Mouse (Mus musculus) intestine, postnatal 0 days (tissue): ENCODE results near the gene Slc38a4. TPM values are rescaled to one million over a fixed set of nuclear protein-coding genes. Genes with fewer than 3 reads are reported as not detected.

Experiments used
- ATAC-seq: fragments of 200-750 bp; cut with Nextera tagmentation; 2 replicates; pipeline ENCODE4 v1.8.0; 2017; ENCODE audit warnings: mild to moderate bottlenecking, moderate TSS enrichment, moderate library complexity
- H3K27ac ChIP-seq: fragments of 300-500 bp; sonication (generic); 2 replicates; pipeline ENCODE4 v1.5.1; 2014; ENCODE audit warnings: mild to moderate bottlenecking, low read depth, low read length, moderate library complexity
- H3K27me3 ChIP-seq: fragments of 300-500 bp; sonication (generic); replicated peaks from 2 replicates; pipeline ENCODE4 v1.6.1; 2014; ENCODE audit warnings: low read length, mixed read lengths; ENCODE audit not compliant: control insufficient read depth, insufficient read depth
- H3K36me3 ChIP-seq: fragments of 300-500 bp; sonication (generic); 2 replicates; pipeline ENCODE4 v1.6.1; 2014; ENCODE audit warnings: mild to moderate bottlenecking, moderate library complexity; ENCODE audit not compliant: control insufficient read depth, insufficient read depth
- H3K4me1 ChIP-seq: fragments of 300-500 bp; sonication (generic); replicated peaks from 2 replicates; pipeline ENCODE4 v1.6.1; 2014; ENCODE audit warnings: antibody characterized with exemption, low read length, mixed read lengths; ENCODE audit not compliant: control insufficient read depth, insufficient read depth
- H3K4me2 ChIP-seq: fragments of 300-500 bp; sonication (generic); replicated peaks from 2 replicates; pipeline ENCODE4 v1.6.1; 2014; ENCODE audit warnings: low read depth, mild to moderate bottlenecking, moderate library complexity
- H3K4me3 ChIP-seq: fragments of 300-500 bp; sonication (generic); 2 replicates; pipeline ENCODE4 v1.5.1; 2014; ENCODE audit warnings: low read depth, low read length
- H3K9ac ChIP-seq: fragments of 300-500 bp; sonication (generic); 2 replicates; pipeline ENCODE4 v1.6.1; 2014; ENCODE audit warnings: mild to moderate bottlenecking, low read depth, low read length
- H3K9me3 ChIP-seq: fragments of 300-500 bp; sonication (generic); 2 replicates; pipeline ENCODE4 v1.6.1; 2016; ENCODE audit warnings: mixed run types; ENCODE audit not compliant: control insufficient read depth
- CTCF ChIP-seq: sonication (generic); IDR thresholded peaks from 2 replicates; pipeline ENCODE4 v1.5.1; 2016; ENCODE audit warnings: low read depth, mild to moderate bottlenecking, control low read depth, antibody characterized with exemption, moderate library complexity
- WGBS: fragments of 180-500 bp; shearing (Covaris S2); extraction: QIAGEN DNeasy Blood & Tissue Kit; methylation state at CpG from one replicate; pipeline ENCODE4 v1.1.7; 2014; 5-methylcytosine and 5-hydroxymethylcytosine counted together
- polyA plus RNA-seq: library from polyadenylated mRNA; unstranded; fragments of >200 nt; fragmentation: Nextera tagmentation; extraction: Ambion mirVana; gene quantifications from 2 replicates; pipeline ENCODE4 v1.2.1, GENCODE M21; 2015

Gene Slc38a4
- polyA plus RNA-seq, 1 experiment from 2014 or later, result 11.4 TPM

- no peak overlapping the region for H3K27ac ChIP-seq
Observed at GRCm38 (mm10) chr15:96972706-96973274, 83.0 kb downstream of the Slc38a4 start.

GRCm38 (mm10) chr15:96971906-96972305 is 83.8 kb downstream of the Slc38a4 start:
- 93% methylated on average over 9 of the region's 9 CpGs for WGBS

More at GRCm38 (mm10) chr15:96972706-96973274, 83.0 kb downstream of the Slc38a4 start:
- H3K4me1 ChIP-seq, result no peaks in the 10 kb centered on the region
- no peaks in the 10 kb centered on the region for H3K36me3 ChIP-seq
- H3K27me3 ChIP-seq, result no peaks in the 10 kb centered on the region
- no peak for ATAC-seq
- no peak overlapping the region for H3K4me2 ChIP-seq
- H3K9ac ChIP-seq, result no peak overlapping the region
- 70% methylated on average over 3 of the region's 3 CpGs for WGBS
- no peak overlapping the region for H3K4me3 ChIP-seq
- no peak for TF ChIP-seq CTCF
- no peaks in the 10 kb centered on the region for H3K9me3 ChIP-seq

GRCm38 (mm10) chr15:96969792-96970191 is 86.0 kb downstream of the Slc38a4 start:
- Histone ChIP-seq H3K4me3 (no peak overlapping the region), H3K27me3 (no peaks in the 10 kb centered on the region), H3K9me3 (no peaks in the 10 kb centered on the region), H3K4me1 (no peaks in the 10 kb centered on the region), H3K4me2 (no peak overlapping the region), H3K27ac (no peak overlapping the region), H3K9ac (no peak overlapping the region), H3K36me3 (no peaks in the 10 kb centered on the region)
- WGBS, result 72% methylated on average over 4 of the region's 4 CpGs
- peak; percentile 61 for TF ChIP-seq CTCF
- ATAC-seq, result no peak

More at GRCm38 (mm10) chr15:96971906-96972305, 83.8 kb downstream of the Slc38a4 start:
- Histone ChIP-seq H3K9ac (no peak overlapping the region), H3K4me1 (no peaks in the 10 kb centered on the region), H3K36me3 (no peaks in the 10 kb centered on the region), H3K27ac (no peak overlapping the region), H3K4me3 (no peak overlapping the region), H3K27me3 (no peaks in the 10 kb centered on the region), H3K4me2 (no peak overlapping the region), H3K9me3 (no peaks in the 10 kb centered on the region)
- TF ChIP-seq CTCF, result no peak
- no peak for ATAC-seq

- H3K4me1 ChIP-seq, result no peaks in the 10 kb centered on the region
- no peaks in the 10 kb centered on the region for H3K36me3 ChIP-seq
- no peak for TF ChIP-seq CTCF
- 86% methylated on average over 11 of the region's 11 CpGs for WGBS
- no peaks in the 10 kb centered on the region for H3K27me3 ChIP-seq
- no peaks in the 10 kb centered on the region for H3K9me3 ChIP-seq
- no peak overlapping the region for H3K4me2 ChIP-seq
- no peak overlapping the region for H3K9ac ChIP-seq
- H3K27ac ChIP-seq, result no peak overlapping the region
- ATAC-seq, result no peak
- no peak overlapping the region for H3K4me3 ChIP-seq
Observed at GRCm38 (mm10) chr15:96968741-96969140, 87.0 kb downstream of the Slc38a4 start.

GRCm38 (mm10) chr15:96966326-96966725 is 89.4 kb downstream of the Slc38a4 start:
- WGBS, result 93% methylated on average over 3 of the region's 3 CpGs
- H3K36me3 ChIP-seq, result no peaks in the 10 kb centered on the region
- no peak overlapping the region for H3K27ac ChIP-seq
- no peaks in the 10 kb centered on the region for H3K4me1 ChIP-seq
- no peak overlapping the region for H3K4me3 ChIP-seq
- no peak overlapping the region for H3K4me2 ChIP-seq
- H3K9me3 ChIP-seq, result no peaks in the 10 kb centered on the region
- H3K9ac ChIP-seq, result no peak overlapping the region
- TF ChIP-seq CTCF, result no peak
- ATAC-seq, result no peak
- no peaks in the 10 kb centered on the region for H3K27me3 ChIP-seq

GRCm38 (mm10) chr15:96963735-96964134 is 92.0 kb downstream of the Slc38a4 start:
- H3K4me3 ChIP-seq, result no peak overlapping the region
- H3K4me1 ChIP-seq, result no peaks in the 10 kb centered on the region
- H3K9me3 ChIP-seq, result no peaks in the 10 kb centered on the region
- no peak for TF ChIP-seq CTCF
- H3K27me3 ChIP-seq, result no peaks in the 10 kb centered on the region
- H3K9ac ChIP-seq, result no peak overlapping the region
- ATAC-seq, result no peak
- H3K27ac ChIP-seq, result no peak overlapping the region
- no peak overlapping the region for H3K4me2 ChIP-seq
- 68% methylated on average over 10 of the region's 10 CpGs for WGBS
- no peaks in the 10 kb centered on the region for H3K36me3 ChIP-seq
